Mouse (Mus musculus): ENCODE data around the gene Tap1.

GRCm38 (mm10) chr17:34188010-34188409, 657 bp downstream of the Tap1 start:
- no peak for TF ChIP-seq CTCF (IDR thresholded peaks at IDR 0.05; ENCODE audit: borderline replicate concordance, insufficient read depth, low read depth, low read length)
- no peak for TF ChIP-seq POLR2A (IDR thresholded peaks at IDR 0.05; ENCODE audit: borderline replicate concordance, insufficient read depth, low read length)
